Mouse (Mus musculus): ENCODE data around the gene Abraxas2. TPM values are rescaled to one million over a fixed set of nuclear protein-coding genes. Genes with fewer than 3 reads are reported as not detected.

Abraxas2 gene
- total and polyA plus RNA-seq, 3 experiments = 30.1 to 31.1 TPM; not detected in 1

DNA sequence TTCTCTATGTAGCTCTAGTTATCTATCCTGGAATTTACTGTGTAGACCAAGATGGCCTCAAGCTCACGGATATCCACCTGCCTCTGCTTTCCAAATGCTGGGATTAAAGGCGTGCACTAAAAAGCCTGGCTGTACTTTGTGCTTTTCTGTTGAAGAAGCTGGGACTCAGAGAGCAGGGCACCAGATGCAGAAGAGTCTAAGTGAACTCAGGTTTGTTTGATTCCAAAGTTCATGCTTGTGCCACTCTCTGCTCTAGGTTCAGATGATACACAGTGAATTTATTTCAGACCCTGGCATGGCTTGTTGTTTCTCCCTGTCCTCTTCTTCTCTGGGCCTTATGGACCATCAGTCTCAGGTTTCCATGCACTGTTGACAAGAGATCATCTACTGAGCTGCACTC is 66.2 kb downstream of the Abraxas2 start:
- TF ChIP-seq MAX (IDR thresholded peaks at IDR 0.05; ENCODE audit: low read length) = no peak
- no peak for TF ChIP-seq SIN3A (IDR thresholded peaks at IDR 0.05; ENCODE audit: low read length)
- TF ChIP-seq NRF1 (IDR thresholded peaks at IDR 0.05; ENCODE audit: insufficient read depth, low read depth, low read length, poor library complexity, severe bottlenecking) = no peak
- no peak for TF ChIP-seq CHD1 (IDR thresholded peaks at IDR 0.05; ENCODE audit: low read depth, low read length)
- TF ChIP-seq POLR2AphosphoS2 (IDR thresholded peaks at IDR 0.05; ENCODE audit: low read length) = no peak
- TF ChIP-seq POLR2A (IDR thresholded peaks at IDR 0.05; ENCODE audit: control insufficient read depth in 1 of 2, insufficient read depth in 1 of 2, low read depth in 1 of 2, low read length in 2 of 2, poor library complexity in 1 of 2) = no peak
- Histone ChIP-seq H3K79me2 (ENCODE audit: control insufficient read depth, insufficient read depth, low read length, poor library complexity) (no peaks in the 10 kb centered on the region), H3K36me3 (ENCODE audit: control insufficient read depth in 1 of 2, insufficient read depth in 2 of 2, low read length in 2 of 2) (peaks cover 0 to under 1% of the 10 kb centered on the region in 2 experiments; a peak in 1 of 4 replicates), H3K4me1 (ENCODE audit: control insufficient read depth in 1 of 2, insufficient read depth in 2 of 2, low read length in 2 of 2) (no peaks in the 10 kb centered on the region; a peak in 2 of 4 replicates), H3K27me3 (ENCODE audit: control insufficient read depth in 1 of 2, insufficient read depth in 2 of 2, low read length in 2 of 2) (no peaks in the 10 kb centered on the region), H3K9me3 (replicated peaks; ENCODE audit: insufficient read depth, low read length) (no peaks in the 10 kb centered on the region), H3K9ac (ENCODE audit: control insufficient read depth, low read depth, low read length, poor library complexity, severe bottlenecking) (no peak overlapping the region), H3K4me3 (ENCODE audit: control insufficient read depth in 1 of 2, insufficient read depth in 1 of 2, low read depth in 2 of 2, low read length in 2 of 2) (no peak overlapping the region), H3K27ac (ENCODE audit: control insufficient read depth, low read depth, low read length) (no peak overlapping the region)
- no peak for DNase-seq (ENCODE audit: low read depth, low spot score)

- Histone ChIP-seq H3K27ac (ENCODE audit: control insufficient read depth, low read depth, low read length) (no peak overlapping the region), H3K9me3 (replicated peaks; ENCODE audit: insufficient read depth, low read length) (no peaks in the 10 kb centered on the region)
- TF ChIP-seq HCFC1 (IDR thresholded peaks at IDR 0.05; ENCODE audit: low read depth, low read length) (no peak), USF1 (IDR thresholded peaks at IDR 0.05; ENCODE audit: low read depth, low read length) (no peak), EP300 (IDR thresholded peaks at IDR 0.05; ENCODE audit: low read depth in 1 of 2, low read length in 2 of 2) (no peak), POLR2AphosphoS5 (IDR thresholded peaks at IDR 0.05; ENCODE audit: borderline replicate concordance, low read depth, low read length) (no peak), GATA1 (IDR thresholded peaks at IDR 0.05; ENCODE audit: low read depth, low read length) (no peak), TAL1 (IDR thresholded peaks at IDR 0.05; ENCODE audit: low read length) (no peak)
Measured at GRCm38 (mm10) chr7:132927201-132927600, 68.2 kb downstream of the Abraxas2 start.

GRCm38 (mm10) chr7:132930055-132930454 is 71.0 kb downstream of the Abraxas2 start:
- H3K9ac ChIP-seq (ENCODE audit: control insufficient read depth, low read depth, low read length, poor library complexity, severe bottlenecking) = peak overlapping the region; percentile 84

More at GRCm38 (mm10) chr7:132927201-132927600, 68.2 kb downstream of the Abraxas2 start:
- Histone ChIP-seq H3K9ac (ENCODE audit: control insufficient read depth, low read depth, low read length, poor library complexity, severe bottlenecking) (no peak overlapping the region), H3K4me3 (ENCODE audit: control insufficient read depth in 1 of 2, insufficient read depth in 1 of 2, low read depth in 2 of 2, low read length in 2 of 2) (no peak overlapping the region), H3K36me3 (ENCODE audit: control insufficient read depth in 1 of 2, insufficient read depth in 2 of 2, low read length in 2 of 2) (peaks cover 0 to 2% of the 10 kb centered on the region in 2 experiments; a peak in 1 of 4 replicates), H3K4me1 (ENCODE audit: control insufficient read depth in 1 of 2, insufficient read depth in 2 of 2, low read length in 2 of 2) (no peaks in the 10 kb centered on the region; a peak in 2 of 4 replicates), H3K27me3 (ENCODE audit: control insufficient read depth in 1 of 2, insufficient read depth in 2 of 2, low read length in 2 of 2) (no peaks in the 10 kb centered on the region), H3K79me2 (ENCODE audit: control insufficient read depth, insufficient read depth, low read length, poor library complexity) (peaks cover 14% of the 10 kb centered on the region)
- DNase-seq (ENCODE audit: low read depth, low spot score) = no peak

More at GRCm38 (mm10) chr7:132930055-132930454, 71.0 kb downstream of the Abraxas2 start:
- Histone ChIP-seq H3K9me3 (replicated peaks; ENCODE audit: insufficient read depth, low read length) (no peaks in the 10 kb centered on the region), H3K27me3 (ENCODE audit: control insufficient read depth in 1 of 2, insufficient read depth in 2 of 2, low read length in 2 of 2) (no peaks in the 10 kb centered on the region), H3K4me3 (ENCODE audit: control insufficient read depth in 1 of 2, insufficient read depth in 1 of 2, low read depth in 2 of 2, low read length in 2 of 2) (peak overlapping the region; percentile 75 to 88), H3K79me2 (ENCODE audit: control insufficient read depth, insufficient read depth, low read length, poor library complexity) (peaks cover 34% of the 10 kb centered on the region), H3K36me3 (ENCODE audit: control insufficient read depth in 1 of 2, insufficient read depth in 2 of 2, low read length in 2 of 2) (peaks cover 0 to 20% of the 10 kb centered on the region in 2 experiments; a peak in 2 of 4 replicates), H3K27ac (ENCODE audit: control insufficient read depth, low read depth, low read length) (no peak overlapping the region; the same call in 1 of the 2 replicates), H3K4me1 (ENCODE audit: control insufficient read depth in 1 of 2, insufficient read depth in 2 of 2, low read length in 2 of 2) (peaks cover 5 to 10% of the 10 kb centered on the region in 2 experiments; a peak in 3 of 4 replicates)
- TF ChIP-seq USF2 (IDR thresholded peaks at IDR 0.05; ENCODE audit: borderline replicate concordance in 1 of 2, insufficient read depth in 1 of 2, low read depth in 1 of 2, low read length in 2 of 2) (no peak), ZC3H11A (IDR thresholded peaks at IDR 0.05; ENCODE audit: low read depth, low read length) (peak; percentile 16; the same call in 1 of the 2 replicates), MAX (IDR thresholded peaks at IDR 0.05; ENCODE audit: low read length) (no peak), POLR2AphosphoS5 (IDR thresholded peaks at IDR 0.05; ENCODE audit: borderline replicate concordance, low read depth, low read length) (no peak), SIN3A (IDR thresholded peaks at IDR 0.05; ENCODE audit: low read length) (peak; percentile 31; the same call in 1 of the 2 replicates), GATA1 (IDR thresholded peaks at IDR 0.05; ENCODE audit: low read depth, low read length) (no peak), SMC3 (IDR thresholded peaks at IDR 0.05; ENCODE audit: low read depth, low read length) (peak; percentile 52), E2F4 (IDR thresholded peaks at IDR 0.05; ENCODE audit: borderline replicate concordance, low read depth, low read length) (no peak), ZKSCAN1 (IDR thresholded peaks at IDR 0.05; ENCODE audit: low read depth, low read length) (no peak), HCFC1 (IDR thresholded peaks at IDR 0.05; ENCODE audit: low read depth, low read length) (0 out of 2 replicates have a peak, but pooled peaks have one; percentile 29), USF1 (IDR thresholded peaks at IDR 0.05; ENCODE audit: low read depth, low read length) (no peak), RCOR1 (IDR thresholded peaks at IDR 0.05; ENCODE audit: low read depth, low read length) (0 out of 2 replicates have a peak, but pooled peaks have one; percentile 25), TCF12 (IDR thresholded peaks at IDR 0.05; ENCODE audit: low read depth, low read length) (no peak), CTCF (IDR thresholded peaks at IDR 0.05 in 2 of 3, conservative IDR thresholded peaks at IDR 0.05 in 1 of 3; ENCODE audit: control insufficient read depth in 1 of 3, insufficient read depth in 1 of 3, low read depth in 2 of 3, low read length in 3 of 3, poor library complexity in 1 of 3, severe bottlenecking in 1 of 3) (peak; percentile 43 to 66 (median 60)), TAL1 (IDR thresholded peaks at IDR 0.05; ENCODE audit: low read length) (no peak), RAD21 (IDR thresholded peaks at IDR 0.05; ENCODE audit: low read depth, low read length) (peak; percentile 56)
- peak; percentile 65 for DNase-seq (ENCODE audit: low read depth, low spot score)
